Mouse (Mus musculus) E14TG2a.4 (cell line): ENCODE results near the gene Sfpq.

Experiments used
- CTCF ChIP-seq: conservative IDR thresholded peaks from 2 replicates; pipeline ENCODE4 v1.5.1; 2014; ENCODE audit warnings: low read length
- NANOG ChIP-seq: IDR thresholded peaks from 2 replicates; pipeline ENCODE4 v1.6.1; 2014; ENCODE audit warnings: borderline replicate concordance, low read length, mixed read lengths
- POU5F1 ChIP-seq: IDR thresholded peaks from 2 replicates; pipeline ENCODE4 v1.6.1; 2014; ENCODE audit warnings: low read length, borderline replicate concordance

DNA sequence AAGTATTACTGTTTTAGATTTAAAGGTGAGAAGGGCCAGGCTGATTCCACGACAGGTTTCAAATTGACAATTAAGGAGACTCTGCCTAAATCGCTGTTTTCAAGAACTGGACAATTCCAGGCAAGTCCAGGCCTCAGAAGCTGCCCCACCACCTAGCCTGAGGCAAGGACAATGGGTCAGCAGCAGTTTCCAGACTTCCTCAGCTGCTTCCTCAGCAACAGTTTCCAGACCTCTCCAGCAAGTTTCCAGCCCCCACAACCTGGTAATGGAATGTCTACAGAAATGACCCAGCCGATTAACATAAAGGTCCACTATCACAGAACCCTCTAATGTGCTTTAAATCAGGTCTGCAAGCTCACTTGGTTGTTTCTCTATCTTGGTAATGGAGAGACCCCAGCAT is 16.7 kb upstream of the Sfpq start:
- TF ChIP-seq CTCF = no peak
- no peak for TF ChIP-seq POU5F1
- no peak for TF ChIP-seq NANOG
